ENCODE assay signal across 21 mouse cellular contexts in the genomic region with DNA sequence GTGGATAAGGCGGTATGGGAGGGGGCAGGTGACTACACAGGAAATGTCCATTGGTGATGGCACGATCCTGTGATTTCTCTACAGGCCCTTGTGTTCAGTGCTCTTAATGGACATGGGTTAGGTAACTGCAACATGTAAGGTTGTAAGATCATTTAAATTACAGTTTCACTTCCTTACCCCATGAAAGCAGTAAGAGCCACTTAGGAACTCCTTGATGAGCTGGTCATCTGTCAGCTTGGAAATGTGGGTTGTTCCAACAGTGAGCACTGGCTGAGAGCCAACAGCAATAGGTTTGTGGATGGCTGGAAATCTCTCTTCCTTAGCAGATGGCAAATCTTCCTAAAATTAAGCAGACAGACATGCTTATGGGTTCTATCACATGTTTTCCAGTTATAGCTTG. TPM values are rescaled to one million over a fixed set of nuclear protein-coding genes. Genes with fewer than 3 reads are reported as not detected.
DNase-seq lines count a peak whose midpoint lies in the region; ATAC-seq and TF ChIP-seq lines count a peak whose summit lies in the region.
"Had no signal": no experiment of that assay in that cellular context is flagged by ENCODE, and none has a peak within 500 bp of the region (broad histone marks: within the 10 kb centered on the region; RNA-seq: fewer than 3 reads in every experiment).

No protein-coding gene starts in this region.

- intact Hi-C loops in heart, postnatal 36 days (cut with DNase I) = no loop called here

- no peak overlapping the region for H3K27ac ChIP-seq in kidney, embryonic 14.5 days (ENCODE audit: low read depth, low read length)
- H3K27ac ChIP-seq in stomach, postnatal 0 days (replicated peaks) = no peak overlapping the region
- H3K27ac ChIP-seq: embryonic facial prominence, embryonic 13.5 days; gastrocnemius, adult 2 months; heart, embryonic 13.5 days; limb, embryonic 12.5 days; liver, embryonic 14.5 days; neural tube, embryonic 13.5 days had no signal

- no peak overlapping the region for H3K9ac ChIP-seq in kidney, embryonic 14.5 days (ENCODE audit: low read depth, low read length)
- H3K9ac ChIP-seq in stomach, postnatal 0 days (ENCODE audit: low read length) = no peak overlapping the region
- H3K9ac ChIP-seq: embryonic facial prominence, embryonic 13.5 days; forebrain, postnatal 0 days; heart, embryonic 13.5 days; limb, embryonic 12.5 days; liver, embryonic 14.5 days; neural tube, embryonic 13.5 days had no signal

- DNase-seq in kidney, postnatal 25 days = peak; percentile 7 to 38
- DNase-seq in Patski (ENCODE audit: low read depth, low spot score) = peak; percentile 34
- peak; percentile 68 for DNase-seq in cerebellum, adult 8-10 months
- no peak for DNase-seq in stomach, postnatal 0 days (ENCODE audit: low spot score)
- DNase-seq in heart, postnatal 36 days = no peak
- DNase-seq in B cell, adult 2 months = no peak
- DNase-seq: forebrain, postnatal 0 days; gastrocnemius, adult 2 months; heart, adult 11 months; heart, postnatal 4 days; kidney, adult 2 months; lung, postnatal 10 days; thymus, adult 18-20 months had no signal

- POLR2A ChIA-PET in Patski (lab: Charles Lee) = no interaction called here

- H3K4me2 ChIP-seq in kidney, embryonic 14.5 days (replicated peaks; ENCODE audit: low read depth, low read length) = no peak overlapping the region
- no peak overlapping the region for H3K4me2 ChIP-seq in stomach, postnatal 0 days (replicated peaks; ENCODE audit: low read depth)
- H3K4me2 ChIP-seq: embryonic facial prominence, embryonic 13.5 days; heart, embryonic 13.5 days; limb, embryonic 12.5 days; neural tube, embryonic 13.5 days had no signal

- in situ Hi-C loops in Patski (cut with MboI; ENCODE audit: low pct_unique_long_range_greater_than_20kb) = no loop called here

- no peaks in the 10 kb centered on the region for H3K9me3 ChIP-seq in kidney, embryonic 14.5 days (ENCODE audit: control insufficient read depth, low read length)
- no peaks in the 10 kb centered on the region for H3K9me3 ChIP-seq in stomach, postnatal 0 days (ENCODE audit: control insufficient read depth, low read length)
- H3K9me3 ChIP-seq: embryonic facial prominence, embryonic 13.5 days; heart, embryonic 13.5 days; limb, embryonic 12.5 days; neural tube, embryonic 13.5 days had no signal

- peaks cover 66% of the 10 kb centered on the region for H3K36me3 ChIP-seq in kidney, embryonic 14.5 days (ENCODE audit: control insufficient read depth, insufficient read depth, low read length)
- H3K36me3 ChIP-seq in stomach, postnatal 0 days (ENCODE audit: control insufficient read depth, insufficient read depth, low read length) = peaks cover 17% of the 10 kb centered on the region

- TF ChIP-seq EP300 in stomach, postnatal 0 days (optimal IDR thresholded peaks at IDR 0.05) = no peak

- WGBS in kidney, embryonic 14.5 days = 90% methylated on average over 2 of the region's 2 CpGs
- 91% methylated on average over 2 of the region's 2 CpGs for WGBS in stomach, postnatal 0 days

- no peak for TF ChIP-seq CTCF in Patski (IDR thresholded peaks at IDR 0.05)
- TF ChIP-seq CTCF in stomach, postnatal 0 days (IDR thresholded peaks at IDR 0.05; ENCODE audit: low read depth) = no peak

- ATAC-seq in kidney, embryonic 14.5 days (ENCODE audit: low FRiP score, low TSS enrichment) = no peak
- ATAC-seq in Patski = peak; percentile 21
- peak; percentile 86 for ATAC-seq in granulocyte monocyte progenitor cell, adult 5-6 weeks (replicated peaks; ENCODE audit: poor library complexity, severe bottlenecking)
- no peak for ATAC-seq in stomach, postnatal 0 days (ENCODE audit: low FRiP score, low TSS enrichment)
- ATAC-seq: forebrain, postnatal 0 days had no signal

- CTCF ChIA-PET in Patski (lab: Charles Lee) = interaction anchor here (1.0 to 1.7 kb wide), 3 partner anchors 12 to 23 kb away, joined by 3 to 4 read pairs (median 3); no protein-coding TSS in a partner anchor

- H3K27me3 ChIP-seq in kidney, embryonic 14.5 days (ENCODE audit: control insufficient read depth, insufficient read depth, low read length) = no peaks in the 10 kb centered on the region
- H3K27me3 ChIP-seq in Patski = no peaks in the 10 kb centered on the region
- no peaks in the 10 kb centered on the region for H3K27me3 ChIP-seq in stomach, postnatal 0 days (ENCODE audit: control insufficient read depth, insufficient read depth, low read length)
- H3K27me3 ChIP-seq: embryonic facial prominence, embryonic 13.5 days; heart, embryonic 13.5 days; limb, embryonic 12.5 days; neural tube, embryonic 13.5 days had no signal

- no peak overlapping the region for H3K4me3 ChIP-seq in kidney, embryonic 14.5 days (ENCODE audit: low read length)
- no peak overlapping the region for H3K4me3 ChIP-seq in stomach, postnatal 0 days (ENCODE audit: low read depth, low read length)
- H3K4me3 ChIP-seq: embryonic facial prominence, embryonic 13.5 days; gastrocnemius, adult 2 months; heart, embryonic 13.5 days; limb, embryonic 12.5 days; neural tube, embryonic 13.5 days had no signal

- no peaks in the 10 kb centered on the region for H3K4me1 ChIP-seq in kidney, embryonic 14.5 days (ENCODE audit: control insufficient read depth, insufficient read depth, low read length)
- H3K4me1 ChIP-seq in stomach, postnatal 0 days (replicated peaks; ENCODE audit: control insufficient read depth, insufficient read depth) = no peaks in the 10 kb centered on the region
- H3K4me1 ChIP-seq: embryonic facial prominence, embryonic 13.5 days; heart, embryonic 13.5 days; limb, embryonic 12.5 days; neural tube, embryonic 13.5 days had no signal

RNA-seq across cellular contexts. Expression of a gene that starts 10.6 kb away (rescaled TPM):
- 13.9 and 14.9 TPM in 2 replicates for polyA plus RNA-seq in kidney, embryonic 14.5 days (2014; fragmentation: Nextera tagmentation; extraction: Ambion mirVana)
- polyA plus RNA-seq in Patski (2021) = 85.4 TPM
- total RNA-seq in granulocyte monocyte progenitor cell, adult 5-6 weeks (2014; fragmentation: Nextera tagmentation) = 33.5 and 34.9 TPM in 2 replicates
- total RNA-seq in granulocyte monocyte progenitor cell, adult 5-6 weeks (2017) = 27.1 and 33.7 TPM in 2 replicates
- polyA plus RNA-seq in stomach, postnatal 0 days (2015; fragmentation: Nextera tagmentation; extraction: Ambion mirVana) = 11.4 and 12.1 TPM in 2 replicates
- total RNA-seq in heart, postnatal 36 days (2021) = 10 to 100 TPM; 39.7 to 42.6 TPM

RNA-seq across cellular contexts. Expression of a gene that starts 42.6 kb away (rescaled TPM):
- polyA plus RNA-seq in kidney, embryonic 14.5 days (2014; fragmentation: Nextera tagmentation; extraction: Ambion mirVana) = 14.2 and 17.1 TPM in 2 replicates
- polyA plus RNA-seq in Patski (2021) = 16.9 TPM
- 5.6 and 7.5 TPM in 2 replicates for total RNA-seq in granulocyte monocyte progenitor cell, adult 5-6 weeks (2014; fragmentation: Nextera tagmentation)
- total RNA-seq in granulocyte monocyte progenitor cell, adult 5-6 weeks (2017) = 7.8 and 13.9 TPM in 2 replicates
- 22.5 and 25.4 TPM in 2 replicates for polyA plus RNA-seq in stomach, postnatal 0 days (2015; fragmentation: Nextera tagmentation; extraction: Ambion mirVana)
- 10 to 100 TPM; 18.9 to 27.6 TPM for total RNA-seq in heart, postnatal 36 days (2021)

RNA-seq across cellular contexts. Expression of a gene that starts 58.3 kb away (rescaled TPM):
- polyA plus RNA-seq in kidney, embryonic 14.5 days (2014; fragmentation: Nextera tagmentation; extraction: Ambion mirVana) = 31.0 and 33.3 TPM in 2 replicates
- polyA plus RNA-seq in Patski (2021) = 12.6 TPM
- 13.8 and 18.5 TPM in 2 replicates for total RNA-seq in granulocyte monocyte progenitor cell, adult 5-6 weeks (2014; fragmentation: Nextera tagmentation)
- 15.8 and 17.8 TPM in 2 replicates for total RNA-seq in granulocyte monocyte progenitor cell, adult 5-6 weeks (2017)
- 14.7 and 15.1 TPM in 2 replicates for polyA plus RNA-seq in stomach, postnatal 0 days (2015; fragmentation: Nextera tagmentation; extraction: Ambion mirVana)
- 1 to 10 TPM; 7.2 to 9.6 TPM for total RNA-seq in heart, postnatal 36 days (2021)

RNA-seq across cellular contexts. Expression of a gene that starts 58.4 kb away (rescaled TPM):
- polyA plus RNA-seq in kidney, embryonic 14.5 days (2014; fragmentation: Nextera tagmentation; extraction: Ambion mirVana) = 0.09 TPM in 2 replicates
- 0.09 TPM for polyA plus RNA-seq in Patski (2021)
- not detected in 2 replicates for total RNA-seq in granulocyte monocyte progenitor cell, adult 5-6 weeks (2014; fragmentation: Nextera tagmentation)
- total RNA-seq in granulocyte monocyte progenitor cell, adult 5-6 weeks (2017) = not detected in 2 replicates
- 0.13 and 0.19 TPM in 2 replicates for polyA plus RNA-seq in stomach, postnatal 0 days (2015; fragmentation: Nextera tagmentation; extraction: Ambion mirVana)
- under 1 TPM in 1 of 2 experiments, not detected in 1; 0.17 TPM for total RNA-seq in heart, postnatal 36 days (2021)
- total RNA-seq: megakaryocyte-erythroid progenitor cell, adult 5-6 weeks had no signal

Comparison
In these comparisons a context has a peak if more than half of its experiments do, and no peak if none do; other contexts are left out.
1. DNase-seq: peak in kidney, postnatal 25 days (2 of 2), Patski (single experiment) and cerebellum, adult 8-10 months (single experiment); none in stomach, postnatal 0 days (single experiment), heart, postnatal 36 days (0 of 2) and B cell, adult 2 months (0 of 2).
2. ATAC-seq: peak in Patski (single experiment) and granulocyte monocyte progenitor cell, adult 5-6 weeks (single experiment); none in kidney, embryonic 14.5 days (single experiment) and stomach, postnatal 0 days (single experiment).